Mouse (Mus musculus) forebrain, embryonic 15.5 days (tissue): ENCODE measurements around the gene Aqp1. TPM values are rescaled to one million over a fixed set of nuclear protein-coding genes. Genes with fewer than 3 reads are reported as not detected.

Source experiments
- ATAC-seq: fragments of 200-750 bp; cut with Nextera tagmentation; replicated peaks from 2 replicates; pipeline ENCODE4 v1.8.0; 2017; ENCODE audit warnings: mild to moderate bottlenecking, moderate TSS enrichment, moderate library complexity
- H3K27ac ChIP-seq: fragments of 300-500 bp; sonication (generic); replicated peaks from 2 replicates; pipeline ENCODE4 v1.5.1; 2015; ENCODE audit warnings: mild to moderate bottlenecking, inconsistent platforms
- H3K27me3 ChIP-seq: fragments of 300-500 bp; sonication (generic); 2 replicates; pipeline ENCODE4 v1.6.1; 2015; ENCODE audit warnings: inconsistent platforms
- H3K36me3 ChIP-seq: fragments of 300-500 bp; sonication (generic); 2 replicates; pipeline ENCODE4 v1.6.1; 2015; ENCODE audit warnings: mild to moderate bottlenecking, inconsistent platforms
- H3K4me1 ChIP-seq: fragments of 300-500 bp; sonication (generic); 2 replicates; pipeline ENCODE4 v1.6.1; 2015; ENCODE audit warnings: inconsistent platforms
- H3K4me2 ChIP-seq: fragments of 300-500 bp; sonication (generic); replicated peaks from 2 replicates; pipeline ENCODE4 v1.6.1; 2015; ENCODE audit warnings: mild to moderate bottlenecking, inconsistent platforms
- H3K4me3 ChIP-seq: fragments of 300-500 bp; sonication (generic); 2 replicates; pipeline ENCODE4 v1.5.1; 2015; ENCODE audit warnings: mild to moderate bottlenecking, inconsistent platforms
- H3K9ac ChIP-seq: fragments of 300-500 bp; sonication (generic); replicated peaks from 2 replicates; pipeline ENCODE4 v1.6.1; 2015; ENCODE audit warnings: mild to moderate bottlenecking, inconsistent platforms
- H3K9me3 ChIP-seq: fragments of 300-500 bp; sonication (generic); 2 replicates; pipeline ENCODE4 v1.6.1; 2016; ENCODE audit warnings: inconsistent platforms
- WGBS: fragments of 180-500 bp; shearing (Covaris S2); methylation state at CpG from one replicate; pipeline ENCODE4 v1.1.7; 2015; ENCODE audit warnings: mixed read lengths; 5-methylcytosine and 5-hydroxymethylcytosine counted together
- microRNA-seq: library from miRNA; unstranded; fragments of <30 nt; microRNA quantifications from one replicate; pipeline ENCODE4, GENCODE M21; 2016
- polyA plus RNA-seq: library from polyadenylated mRNA; unstranded; fragments of >200 nt; fragmentation: Nextera tagmentation; extraction: Ambion mirVana; gene quantifications from 2 replicates; pipeline ENCODE4 v1.2.1, GENCODE M21; 2015

The Aqp1 gene
- polyA plus RNA-seq, 1 experiment from 2014 or later, result 12.2 TPM

DNA sequence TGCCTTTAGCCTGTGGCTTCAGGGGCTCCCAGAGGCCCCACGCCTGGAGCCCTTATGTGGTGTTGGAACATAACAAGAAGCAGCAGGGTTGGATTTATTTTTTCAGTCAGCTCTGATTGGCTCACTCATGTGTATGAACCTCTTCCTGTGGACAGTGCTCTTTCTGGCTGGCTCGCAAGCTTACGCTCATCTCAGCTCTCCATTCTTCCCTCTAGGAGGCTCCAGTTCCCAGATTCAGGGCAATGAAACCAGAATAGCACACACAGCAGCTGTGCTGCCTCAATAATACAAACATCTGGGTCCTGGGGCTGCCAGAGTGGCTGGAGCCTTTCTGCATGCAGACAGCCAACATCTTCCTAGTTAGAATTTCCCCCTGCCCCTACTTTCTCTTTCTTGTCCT, 59.9 kb downstream of the Aqp1 start:
- 0 out of 2 replicates have a peak, but pooled peaks have one; percentile 12 for ATAC-seq
- H3K4me1 ChIP-seq, result peaks cover 77% of the 10 kb centered on the region
- no peak overlapping the region for H3K4me2 ChIP-seq
- no peaks in the 10 kb centered on the region for H3K36me3 ChIP-seq
- peak overlapping the region; percentile 44 for H3K27ac ChIP-seq
- WGBS, result 64% methylated on average over 3 of the region's 3 CpGs
- H3K9me3 ChIP-seq, result no peaks in the 10 kb centered on the region
- no peak overlapping the region for H3K9ac ChIP-seq
- no peak overlapping the region for H3K4me3 ChIP-seq
- H3K27me3 ChIP-seq, result no peaks in the 10 kb centered on the region

DNA sequence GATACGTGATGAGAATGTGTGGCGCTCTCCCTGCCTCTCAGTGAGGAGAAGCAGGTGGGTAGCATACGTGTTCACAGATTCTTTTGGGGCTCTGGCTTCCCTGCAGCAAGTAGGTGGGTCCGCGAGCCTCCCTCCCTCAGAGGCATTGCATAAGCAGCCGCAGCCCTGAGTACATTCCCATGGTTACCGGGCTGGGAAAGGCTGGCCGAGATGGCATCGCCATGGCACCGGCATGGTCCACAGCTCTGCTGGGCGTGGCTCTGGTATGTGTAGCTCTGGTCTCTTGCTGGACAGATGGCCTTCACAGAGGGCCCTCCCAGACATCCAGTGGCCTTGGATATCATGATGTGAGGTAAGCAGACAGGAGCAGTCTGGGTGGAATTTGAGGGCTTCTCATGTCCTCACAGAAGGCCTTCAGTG, 60.4 kb downstream of the Aqp1 start:
- 48% methylated on average over 11 of the region's 11 CpGs for WGBS
- H3K9ac ChIP-seq, result no peak overlapping the region
- H3K27me3 ChIP-seq, result no peaks in the 10 kb centered on the region
- no peak overlapping the region for H3K4me3 ChIP-seq
- no peak overlapping the region for H3K4me2 ChIP-seq
- peak overlapping the region; percentile 44 for H3K27ac ChIP-seq
- H3K36me3 ChIP-seq, result no peaks in the 10 kb centered on the region
- H3K4me1 ChIP-seq, result peaks cover 76% of the 10 kb centered on the region
- H3K9me3 ChIP-seq, result no peaks in the 10 kb centered on the region
- ATAC-seq, result peak; percentile 52

Small RNA genes lying within 50 kb of the gene (microRNA-seq; reads per million reads assigned to microRNA genes)
- not detected for gene Gm25458

Other genes with a start within 250 kb of the Aqp1 start
- gene Crhr2, start 203.4 kb upstream of the Aqp1 start, polyA plus RNA-seq, result 0.60 and 0.65 TPM in 2 replicates
- gene Inmt, start 161.4 kb upstream of the Aqp1 start, polyA plus RNA-seq, result not detected in 2 replicates
- 14.9 and 17.4 TPM in 2 replicates for gene Mindy4, start 133.0 kb upstream of the Aqp1 start, polyA plus RNA-seq
- gene Ghrhr, start 39.9 kb downstream of the Aqp1 start, polyA plus RNA-seq, result not detected in 2 replicates
- 31.5 and 32.1 TPM in 2 replicates for gene Adcyap1r1, start 115.5 kb downstream of the Aqp1 start, polyA plus RNA-seq